Mouse (Mus musculus) small intestine, adult 2 months (tissue): ENCODE measurements at regions not wholly inside any gene's neighbourhood (a gene's known extent, or its start where the extent isn't known, plus 50 kb on each side); places are given as distances from the start of the nearest gene placed in this dataset.

Experiments used
- CTCF ChIP-seq: fragments of 200-500 bp; IDR thresholded peaks from 2 replicates; pipeline ENCODE4 v1.5.1; 2012; ENCODE audit warnings: low read depth, mild to moderate bottlenecking, control low read depth, inconsistent platforms, low read length, moderate library complexity, mixed read lengths; ENCODE audit not compliant: insufficient replicate concordance, insufficient read length; ENCODE audit errors: extremely low read depth
- POLR2A ChIP-seq: fragments of 200-500 bp; IDR thresholded peaks from 2 replicates; pipeline ENCODE4 v1.6.1; 2012; ENCODE audit warnings: low read depth, mild to moderate bottlenecking, control low read depth, inconsistent platforms, low read length, moderate library complexity

- TF ChIP-seq CTCF (no peak), POLR2A (no peak)
These were observed 244.0 kb upstream of the Meis1 start for GRCm38 (mm10) chr11:19262832-19263231.
